Mouse (Mus musculus): Measurements from ENCODE around the gene Rab11fip3. TPM values are rescaled to one million over a fixed set of nuclear protein-coding genes. Genes with fewer than 3 reads are reported as not detected.

Gene Rab11fip3
- polyA plus RNA-seq, 1 experiment from 2014 or later: 12.4 TPM

GRCm38 (mm10) chr17:25979829-25980738 is 89.3 kb downstream of the Rab11fip3 start:
- peak overlapping the region; percentile 57; the same call in 1 of the 2 replicates for H3K27ac ChIP-seq
- ATAC-seq: peak; percentile 74
- H3K4me2 ChIP-seq (replicated peaks): 0 out of 2 replicates have a peak overlapping the region, but pooled peaks have one; percentile 1
- H3K9ac ChIP-seq: no peak overlapping the region
- no peaks in the 10 kb centered on the region for H3K9me3 ChIP-seq
- H3K4me1 ChIP-seq (replicated peaks): peaks cover 27% of the 10 kb centered on the region; the same call in 1 of the 2 replicates
- no peaks in the 10 kb centered on the region for H3K36me3 ChIP-seq
- no peak overlapping the region for H3K4me3 ChIP-seq (replicated peaks)
- H3K27me3 ChIP-seq (replicated peaks): no peaks in the 10 kb centered on the region
- WGBS: 85% methylated on average over 5 of the region's 5 CpGs

- Histone ChIP-seq H3K27me3 (replicated peaks) (no peaks in the 10 kb centered on the region), H3K9ac (no peak overlapping the region), H3K36me3 (no peaks in the 10 kb centered on the region), H3K4me1 (replicated peaks) (peaks cover 12% of the 10 kb centered on the region), H3K27ac (no peak overlapping the region), H3K9me3 (no peaks in the 10 kb centered on the region), H3K4me2 (replicated peaks) (no peak overlapping the region), H3K4me3 (replicated peaks) (no peak overlapping the region)
- no peak for ATAC-seq
- 88% methylated on average over 4 of the region's 4 CpGs for WGBS
Observed at GRCm38 (mm10) chr17:25970954-25971707, 98.2 kb downstream of the Rab11fip3 start.

GRCm38 (mm10) chr17:25970448-25970847 is 98.9 kb downstream of the Rab11fip3 start:
- no peak for ATAC-seq
- WGBS: 90% methylated on average over 9 of the region's 9 CpGs
- Histone ChIP-seq H3K9me3 (no peaks in the 10 kb centered on the region), H3K4me3 (replicated peaks) (no peak overlapping the region), H3K9ac (no peak overlapping the region), H3K4me1 (replicated peaks) (peaks cover 12% of the 10 kb centered on the region), H3K27me3 (replicated peaks) (no peaks in the 10 kb centered on the region), H3K36me3 (no peaks in the 10 kb centered on the region), H3K4me2 (replicated peaks) (no peak overlapping the region), H3K27ac (no peak overlapping the region)

- Histone ChIP-seq H3K36me3 (peaks cover 5% of the 10 kb centered on the region; the same call in 1 of the 2 replicates), H3K9me3 (no peaks in the 10 kb centered on the region), H3K27ac (peak overlapping the region; percentile 44; the same call in 1 of the 2 replicates), H3K4me3 (replicated peaks) (no peak overlapping the region), H3K4me2 (replicated peaks) (no peak overlapping the region), H3K9ac (no peak overlapping the region), H3K27me3 (replicated peaks) (no peaks in the 10 kb centered on the region), H3K4me1 (replicated peaks) (peaks cover 12% of the 10 kb centered on the region)
- WGBS: 43% methylated on average over 1 of the region's 1 CpGs
- peak; percentile 91 for ATAC-seq
Observed at GRCm38 (mm10) chr17:25968176-25968575, 101.2 kb downstream of the Rab11fip3 start.

GRCm38 (mm10) chr17:25967652-25968051 is 101.7 kb downstream of the Rab11fip3 start:
- peaks cover 12% of the 10 kb centered on the region for H3K4me1 ChIP-seq (replicated peaks)
- no peak overlapping the region for H3K4me2 ChIP-seq (replicated peaks)
- H3K27me3 ChIP-seq (replicated peaks): no peaks in the 10 kb centered on the region
- H3K9me3 ChIP-seq: no peaks in the 10 kb centered on the region
- no peak overlapping the region for H3K4me3 ChIP-seq (replicated peaks)
- H3K36me3 ChIP-seq: peaks cover 6% of the 10 kb centered on the region; the same call in 1 of the 2 replicates
- H3K9ac ChIP-seq: no peak overlapping the region
- peak; percentile 1; the same call in 1 of the 2 replicates for ATAC-seq
- 30% methylated on average over 3 of the region's 3 CpGs for WGBS
- H3K27ac ChIP-seq: no peak overlapping the region

- no peaks in the 10 kb centered on the region for H3K27me3 ChIP-seq (replicated peaks)
- no peaks in the 10 kb centered on the region for H3K9me3 ChIP-seq
- H3K4me1 ChIP-seq (replicated peaks): peaks cover 12% of the 10 kb centered on the region
- no peak overlapping the region for H3K27ac ChIP-seq
- H3K4me3 ChIP-seq (replicated peaks): no peak overlapping the region
- H3K9ac ChIP-seq: no peak overlapping the region
- no peak overlapping the region for H3K4me2 ChIP-seq (replicated peaks)
- peaks cover 14% of the 10 kb centered on the region; the same call in 1 of the 2 replicates for H3K36me3 ChIP-seq
- ATAC-seq: peak; percentile 40
- WGBS: 88% methylated on average over 7 of the region's 7 CpGs
Observed at GRCm38 (mm10) chr17:25964271-25964670, 105.1 kb downstream of the Rab11fip3 start.

GRCm38 (mm10) chr17:25962413-25962905 is 106.9 kb downstream of the Rab11fip3 start:
- 91% methylated on average over 7 of the region's 7 CpGs for WGBS
- H3K36me3 ChIP-seq: peaks cover 19% of the 10 kb centered on the region
- ATAC-seq: no peak

DNA sequence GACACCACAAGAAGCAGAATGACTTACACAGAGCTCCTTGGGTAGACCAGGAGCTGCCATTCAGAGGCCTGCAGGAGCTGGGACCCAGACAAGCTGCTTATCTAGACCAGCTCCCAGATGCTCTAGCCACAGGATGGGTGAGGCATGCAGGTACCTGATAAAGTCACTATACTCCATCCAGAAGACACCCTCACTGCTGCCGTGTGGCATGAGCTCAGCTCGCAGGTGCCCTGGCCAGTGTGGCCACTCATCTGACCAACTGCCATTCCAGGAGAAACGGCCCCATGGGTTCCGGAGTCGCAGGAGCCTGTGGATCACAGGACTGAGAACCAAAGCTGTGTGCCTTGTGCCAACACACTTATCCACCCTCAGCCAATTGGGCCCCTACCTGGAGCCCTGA is 107.8 kb downstream of the Rab11fip3 start:
- WGBS: 92% methylated on average over 5 of the region's 5 CpGs
- Histone ChIP-seq H3K4me3 (replicated peaks) (no peak overlapping the region), H3K27me3 (replicated peaks) (no peaks in the 10 kb centered on the region), H3K4me1 (replicated peaks) (no peaks in the 10 kb centered on the region), H3K27ac (no peak overlapping the region), H3K9me3 (no peaks in the 10 kb centered on the region), H3K9ac (no peak overlapping the region), H3K36me3 (peaks cover 19% of the 10 kb centered on the region), H3K4me2 (replicated peaks) (no peak overlapping the region)
- ATAC-seq: peak; percentile 48; the same call in 1 of the 2 replicates

More at GRCm38 (mm10) chr17:25962413-25962905, 106.9 kb downstream of the Rab11fip3 start:
- H3K27me3 ChIP-seq (replicated peaks): no peaks in the 10 kb centered on the region
- H3K9me3 ChIP-seq: no peaks in the 10 kb centered on the region
- H3K4me3 ChIP-seq (replicated peaks): no peak overlapping the region
- H3K9ac ChIP-seq: no peak overlapping the region
- H3K4me1 ChIP-seq (replicated peaks): 0 out of 2 replicates have a peak, but pooled peaks cover under 1% of the 10 kb centered on the region
- H3K4me2 ChIP-seq (replicated peaks): no peak overlapping the region
- H3K27ac ChIP-seq: no peak overlapping the region

GRCm38 (mm10) chr17:25959630-25960467 is 109.5 kb downstream of the Rab11fip3 start:
- Histone ChIP-seq H3K27ac (no peak overlapping the region), H3K9me3 (no peaks in the 10 kb centered on the region), H3K36me3 (peaks cover 19% of the 10 kb centered on the region), H3K4me2 (replicated peaks) (no peak overlapping the region), H3K27me3 (replicated peaks) (no peaks in the 10 kb centered on the region), H3K4me1 (replicated peaks) (no peaks in the 10 kb centered on the region), H3K9ac (no peak overlapping the region), H3K4me3 (replicated peaks) (no peak overlapping the region)
- 90% methylated on average over 23 of the region's 23 CpGs for WGBS
- no peak for ATAC-seq

GRCm38 (mm10) chr17:25958771-25959494 is 110.4 kb downstream of the Rab11fip3 start:
- 93% methylated on average over 11 of the region's 11 CpGs for WGBS

GRCm38 (mm10) chr17:25957586-25958051 is 111.7 kb downstream of the Rab11fip3 start:
- no peak for ATAC-seq
- Histone ChIP-seq H3K9ac (no peak overlapping the region), H3K4me2 (replicated peaks) (no peak overlapping the region), H3K4me3 (replicated peaks) (no peak overlapping the region), H3K36me3 (peaks cover 13% of the 10 kb centered on the region; the same call in 1 of the 2 replicates), H3K27ac (no peak overlapping the region), H3K27me3 (replicated peaks) (peaks cover 13% of the 10 kb centered on the region), H3K4me1 (replicated peaks) (no peaks in the 10 kb centered on the region), H3K9me3 (no peaks in the 10 kb centered on the region)
- WGBS: 85% methylated on average over 14 of the region's 14 CpGs

More at GRCm38 (mm10) chr17:25958771-25959494, 110.4 kb downstream of the Rab11fip3 start:
- no peak for ATAC-seq
- no peak overlapping the region for H3K9ac ChIP-seq
- no peak overlapping the region for H3K4me3 ChIP-seq (replicated peaks)
- 0 out of 2 replicates have a peak, but pooled peaks cover 2% of the 10 kb centered on the region for H3K27me3 ChIP-seq (replicated peaks)
- H3K4me1 ChIP-seq (replicated peaks): no peaks in the 10 kb centered on the region
- peaks cover 19% of the 10 kb centered on the region for H3K36me3 ChIP-seq
- no peaks in the 10 kb centered on the region for H3K9me3 ChIP-seq
- no peak overlapping the region for H3K27ac ChIP-seq
- H3K4me2 ChIP-seq (replicated peaks): no peak overlapping the region
